Mouse (Mus musculus): ENCODE results near the gene Cad. TPM values are rescaled to one million over a fixed set of nuclear protein-coding genes. Genes with fewer than 3 reads are reported as not detected.

The Cad gene
- polyA plus RNA-seq, 1 experiment = 27.6 TPM

GRCm38 (mm10) chr5:31083949-31084348 lies 29.4 kb downstream of the Cad start:
- no peaks in the 10 kb centered on the region for H3K4me1 ChIP-seq (ENCODE audit: control insufficient read depth, insufficient read depth, low read length)
- WGBS = 37% methylated on average over 8 of the region's 8 CpGs
- no peak overlapping the region for H3K4me3 ChIP-seq (replicated peaks; ENCODE audit: extremely low read depth, low read depth, low read length)
- DNase-seq = no peak
- no peak for TF ChIP-seq CTCF (IDR thresholded peaks at IDR 0.05; ENCODE audit: insufficient read depth, low read length)
- no peak for TF ChIP-seq POLR2A (IDR thresholded peaks at IDR 0.05; ENCODE audit: borderline replicate concordance, extremely low read depth, low read depth, low read length)

- no peak for DNase-seq
- TF ChIP-seq CTCF (IDR thresholded peaks at IDR 0.05; ENCODE audit: insufficient read depth, low read length) (no peak), POLR2A (IDR thresholded peaks at IDR 0.05; ENCODE audit: borderline replicate concordance, extremely low read depth, low read depth, low read length) (no peak)
- Histone ChIP-seq H3K4me1 (ENCODE audit: control insufficient read depth, insufficient read depth, low read length) (no peaks in the 10 kb centered on the region), H3K4me3 (replicated peaks; ENCODE audit: extremely low read depth, low read depth, low read length) (no peak overlapping the region)
- 28% methylated on average over 7 of the region's 7 CpGs for WGBS
These were observed 32.0 kb downstream of the Cad start for GRCm38 (mm10) chr5:31086606-31087005.

- WGBS = 60% methylated on average over 2 of the region's 2 CpGs
- TF ChIP-seq POLR2A (IDR thresholded peaks at IDR 0.05; ENCODE audit: borderline replicate concordance, extremely low read depth, low read depth, low read length) (no peak), CTCF (IDR thresholded peaks at IDR 0.05; ENCODE audit: insufficient read depth, low read length) (no peak)
- no peak for DNase-seq
- no peak overlapping the region for H3K4me3 ChIP-seq (replicated peaks; ENCODE audit: extremely low read depth, low read depth, low read length)
- H3K4me1 ChIP-seq (ENCODE audit: control insufficient read depth, insufficient read depth, low read length) = no peaks in the 10 kb centered on the region
These were observed 32.6 kb downstream of the Cad start for GRCm38 (mm10) chr5:31087131-31087530.

GRCm38 (mm10) chr5:31092231-31092975 lies 37.8 kb downstream of the Cad start:
- DNase-seq = no peak
- no peak for TF ChIP-seq CTCF (IDR thresholded peaks at IDR 0.05; ENCODE audit: insufficient read depth, low read length)
- no peak for TF ChIP-seq POLR2A (IDR thresholded peaks at IDR 0.05; ENCODE audit: borderline replicate concordance, extremely low read depth, low read depth, low read length)
- 5% methylated on average over 43 of the region's 53 CpGs for WGBS
- peaks cover 4% of the 10 kb centered on the region; the same call in 1 of the 2 replicates for H3K4me1 ChIP-seq (ENCODE audit: control insufficient read depth, insufficient read depth, low read length)
- no peak overlapping the region for H3K4me3 ChIP-seq (replicated peaks; ENCODE audit: extremely low read depth, low read depth, low read length)

GRCm38 (mm10) chr5:31093151-31094041 lies 38.8 kb downstream of the Cad start:
- WGBS = 2% methylated on average over 53 of the region's 54 CpGs
- DNase-seq = peak; percentile 31
- H3K4me1 ChIP-seq (ENCODE audit: control insufficient read depth, insufficient read depth, low read length) = peaks cover 4% of the 10 kb centered on the region; the same call in 1 of the 2 replicates
- TF ChIP-seq CTCF (IDR thresholded peaks at IDR 0.05; ENCODE audit: insufficient read depth, low read length) (no peak), POLR2A (IDR thresholded peaks at IDR 0.05; ENCODE audit: borderline replicate concordance, extremely low read depth, low read depth, low read length) (no peak)
- no peak overlapping the region for H3K4me3 ChIP-seq (replicated peaks; ENCODE audit: extremely low read depth, low read depth, low read length)

GRCm38 (mm10) chr5:31094100-31094798 lies 39.7 kb downstream of the Cad start:
- DNase-seq = no peak

GRCm38 (mm10) chr5:31094799-31095691 lies 40.5 kb downstream of the Cad start:
- WGBS = under 1% methylated on average over 59 of the region's 59 CpGs
- H3K4me1 ChIP-seq (ENCODE audit: control insufficient read depth, insufficient read depth, low read length) = peaks cover 4% of the 10 kb centered on the region; the same call in 1 of the 2 replicates
- H3K4me3 ChIP-seq (replicated peaks; ENCODE audit: extremely low read depth, low read depth, low read length) = peak overlapping the region; percentile 15
- DNase-seq = peak; percentile 59
- TF ChIP-seq CTCF (IDR thresholded peaks at IDR 0.05; ENCODE audit: insufficient read depth, low read length) (no peak), POLR2A (IDR thresholded peaks at IDR 0.05; ENCODE audit: borderline replicate concordance, extremely low read depth, low read depth, low read length) (no peak)

More at GRCm38 (mm10) chr5:31094100-31094798, 39.7 kb downstream of the Cad start:
- 2% methylated on average over 29 of the region's 29 CpGs for WGBS
- Histone ChIP-seq H3K4me3 (replicated peaks; ENCODE audit: extremely low read depth, low read depth, low read length) (no peak overlapping the region), H3K4me1 (ENCODE audit: control insufficient read depth, insufficient read depth, low read length) (peaks cover 4% of the 10 kb centered on the region; the same call in 1 of the 2 replicates)
- TF ChIP-seq CTCF (IDR thresholded peaks at IDR 0.05; ENCODE audit: insufficient read depth, low read length) (no peak), POLR2A (IDR thresholded peaks at IDR 0.05; ENCODE audit: borderline replicate concordance, extremely low read depth, low read depth, low read length) (no peak)

GRCm38 (mm10) chr5:31095711-31096480 lies 41.3 kb downstream of the Cad start:
- Histone ChIP-seq H3K4me3 (replicated peaks; ENCODE audit: extremely low read depth, low read depth, low read length) (peak overlapping the region; percentile 7), H3K4me1 (ENCODE audit: control insufficient read depth, insufficient read depth, low read length) (peaks cover 4% of the 10 kb centered on the region; the same call in 1 of the 2 replicates)
- 36% methylated on average over 11 of the region's 11 CpGs for WGBS
- TF ChIP-seq CTCF (IDR thresholded peaks at IDR 0.05; ENCODE audit: insufficient read depth, low read length) (no peak), POLR2A (IDR thresholded peaks at IDR 0.05; ENCODE audit: borderline replicate concordance, extremely low read depth, low read depth, low read length) (no peak)
- no peak for DNase-seq

All from lung, adult 2 months (tissue).